Mouse (Mus musculus): ENCODE measurements around the gene 1700028P14Rik.
"Not testable (repeated sequence)": the region's sequence is repeated elsewhere in the genome, so short reads cannot be mapped to it uniquely, and the experiment has no call there.

Gene 1700028P14Rik

DNA sequence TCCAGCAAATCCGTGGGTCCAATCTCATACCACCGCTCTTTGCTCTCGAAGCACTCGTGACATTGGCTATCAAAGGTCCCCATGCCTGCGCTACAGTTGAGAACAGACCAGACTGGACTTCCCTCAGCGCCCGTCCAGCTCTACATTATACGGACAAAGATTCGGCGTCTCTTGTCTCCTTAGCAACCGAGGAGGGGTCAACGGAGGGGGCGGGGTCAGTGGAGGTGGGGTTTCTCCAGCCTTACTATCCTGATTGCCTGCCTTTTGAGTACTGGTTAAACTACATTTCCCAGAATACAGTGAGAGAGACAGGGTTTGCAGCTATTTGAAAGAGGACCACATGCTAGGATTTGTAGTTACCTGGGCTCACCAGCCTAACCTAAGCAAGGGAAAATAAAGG lies at the start of gene 1700028P14Rik:
Gene 1700028P14Rik (minus strand): TSS at position 169 of the 400 bp plus-strand sequence.
- peak; percentile 89 for DNase-seq

DNA sequence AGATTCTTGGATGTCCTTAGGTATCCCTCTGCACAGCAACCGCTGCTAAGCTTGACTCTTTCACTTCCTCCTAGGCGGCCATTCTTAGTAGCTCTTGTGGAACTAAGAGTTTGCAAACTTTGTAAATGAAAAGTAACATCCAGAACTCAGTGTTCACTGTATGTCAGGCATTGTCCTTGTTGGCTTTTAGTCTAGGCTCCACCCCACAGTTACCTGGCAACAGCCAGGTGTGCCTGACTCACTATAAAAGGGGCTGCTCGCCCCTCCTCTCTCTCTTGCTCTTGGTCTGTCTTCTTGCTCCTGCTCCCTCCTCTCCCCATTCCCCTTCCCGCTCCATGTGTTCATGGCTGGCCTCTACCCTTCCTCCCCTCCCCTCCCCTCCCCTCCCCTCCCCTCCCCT lies 46.5 kb upstream of the 1700028P14Rik start:
- no peak for DNase-seq

- DNase-seq: peak; percentile 48
These were observed 45.8 kb upstream of the 1700028P14Rik start for GRCm38 (mm10) chr19:23698366-23698765.

DNA sequence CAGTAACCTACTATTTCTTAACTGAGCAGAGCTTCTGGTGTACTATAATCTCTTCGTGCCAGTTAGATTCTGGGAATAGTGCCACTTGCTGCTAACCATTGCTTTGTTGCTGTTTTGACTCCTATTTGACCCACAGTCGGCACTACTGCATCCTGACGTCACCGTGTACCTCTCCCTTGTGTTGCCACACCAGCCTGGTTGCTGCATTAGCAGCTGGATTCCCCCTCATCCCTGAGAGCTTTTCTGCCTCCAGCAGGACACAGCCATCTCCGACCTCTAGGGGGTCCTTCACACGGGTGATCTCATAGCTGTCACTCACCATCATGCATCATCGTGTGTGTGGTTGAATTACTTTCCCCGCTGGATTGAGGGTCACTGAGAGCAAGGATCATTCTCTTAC lies 45.2 kb upstream of the 1700028P14Rik start:
- no peak for DNase-seq

DNA sequence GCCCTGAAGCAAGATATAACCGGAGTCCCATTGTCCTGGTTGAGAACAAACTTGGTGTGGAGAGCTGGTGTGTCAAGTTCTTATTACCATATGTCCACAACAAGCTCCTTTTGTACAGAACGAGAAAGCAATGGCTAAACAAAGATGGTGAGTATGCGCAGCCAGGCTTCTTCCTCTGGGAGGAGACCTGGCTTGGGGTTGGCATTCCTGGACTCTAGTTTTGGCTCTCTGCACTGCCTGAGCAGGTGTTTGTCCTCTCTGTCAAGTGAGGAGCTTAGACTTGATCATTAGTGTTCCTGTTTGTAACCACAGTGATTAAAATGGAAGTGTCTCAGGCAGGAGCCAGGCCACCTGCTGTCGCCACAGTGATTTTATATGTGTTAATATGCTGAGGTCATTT lies 41.7 kb upstream of the 1700028P14Rik start:
- DNase-seq: peak; percentile 16

DNA sequence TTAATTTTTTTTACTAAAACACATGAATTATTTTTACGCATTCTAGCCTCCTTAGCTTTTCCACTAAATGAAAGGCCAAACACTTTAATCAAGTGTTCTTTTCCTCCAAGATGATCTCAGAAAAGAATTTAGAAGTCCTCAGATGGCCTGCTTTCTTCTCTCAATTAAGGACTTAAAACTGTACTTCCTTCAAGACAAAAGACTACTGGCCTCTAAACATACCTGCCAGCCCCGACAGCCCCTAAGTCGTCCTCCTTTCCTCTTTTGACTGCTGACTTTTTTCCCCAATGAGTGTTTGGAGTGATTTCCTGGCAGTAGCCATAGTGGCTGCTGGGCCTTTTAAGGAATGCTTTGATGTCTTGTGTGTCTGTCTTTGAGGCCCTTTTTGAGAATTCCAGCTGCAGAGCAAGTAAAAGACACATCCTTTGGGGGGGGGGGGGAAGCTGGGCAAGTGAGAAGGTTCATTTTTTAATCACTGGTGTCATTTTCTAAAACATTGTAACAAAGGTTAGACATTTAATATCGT lies 35.9 kb upstream of the 1700028P14Rik start:
- DNase-seq: peak; percentile 11

- DNase-seq: peak; percentile 95
These were observed 34.8 kb upstream of the 1700028P14Rik start, which contains the start of gene Ptar1 for GRCm38 (mm10) chr19:23687296-23688021. Gene Ptar1 (plus strand): TSS chr19:23687429.

- DNase-seq: no peak
These were observed 34.3 kb upstream of the 1700028P14Rik start for GRCm38 (mm10) chr19:23686962-23687295.

DNA sequence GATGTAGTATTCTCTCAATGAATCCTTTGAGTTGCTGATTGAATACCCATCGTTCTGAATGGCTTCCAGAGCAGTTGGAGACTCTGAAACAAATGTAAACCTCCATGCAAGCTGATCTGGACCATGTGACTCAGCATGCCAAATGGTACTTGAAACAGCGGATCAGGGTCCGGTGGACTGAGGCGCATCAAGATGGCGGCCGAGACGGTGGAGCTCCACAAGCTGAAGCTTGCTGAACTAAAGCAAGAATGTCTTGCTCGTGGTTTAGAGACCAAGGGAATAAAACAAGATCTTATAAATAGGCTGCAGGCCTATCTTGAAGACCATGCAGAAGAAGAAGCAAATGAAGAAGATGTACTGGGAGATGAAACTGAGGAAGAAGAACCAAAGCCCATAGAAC lies 23.0 kb upstream of the 1700028P14Rik start:
- DNase-seq: not testable (repeated sequence)

GRCm38 (mm10) chr19:23673021-23673420 lies 20.4 kb upstream of the 1700028P14Rik start:
- DNase-seq: no peak

- DNase-seq: no peak
These were observed 15.6 kb upstream of the 1700028P14Rik start for GRCm38 (mm10) chr19:23668142-23668655.

DNA sequence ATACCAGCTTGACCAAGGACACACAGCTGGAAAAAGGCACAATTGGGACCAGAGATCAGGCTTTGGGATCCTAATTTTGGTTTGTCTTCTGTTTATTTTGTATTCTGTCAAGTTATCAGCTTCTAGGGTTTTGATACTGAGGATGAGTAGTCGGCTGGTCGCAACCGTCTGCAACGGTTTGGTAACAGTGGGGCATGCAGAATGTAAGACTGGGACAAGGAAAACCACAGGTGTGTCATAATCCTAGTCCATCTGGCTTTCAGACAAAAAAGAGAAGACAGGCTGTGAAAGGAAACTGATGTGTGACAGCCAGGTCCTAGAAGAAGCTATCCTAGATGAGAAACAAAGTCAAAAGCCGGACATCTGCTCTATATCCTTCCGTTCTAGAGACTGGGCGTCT lies 11.5 kb upstream of the 1700028P14Rik start:
- no peak for DNase-seq

DNA sequence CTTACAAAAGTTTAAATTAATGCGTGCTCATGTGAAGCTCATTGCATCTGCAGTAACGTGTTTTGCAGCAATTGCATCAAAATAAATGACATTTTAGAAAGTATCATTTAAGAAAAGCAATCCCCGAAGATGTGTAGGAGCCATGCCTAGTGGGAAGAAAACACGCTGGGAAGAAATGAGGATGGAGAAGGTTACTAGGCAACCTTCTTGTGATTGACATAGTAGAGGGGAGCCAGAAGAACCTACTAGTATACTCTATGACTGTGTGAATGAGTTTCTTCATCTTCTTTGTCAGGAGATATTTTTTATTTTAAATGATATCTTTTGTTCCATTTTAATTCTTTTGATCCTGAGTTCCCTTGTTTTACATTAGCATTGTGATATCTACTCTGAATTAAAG lies 5.7 kb upstream of the 1700028P14Rik start:
- DNase-seq: no peak

GRCm38 (mm10) chr19:23657261-23657932 lies 4.8 kb upstream of the 1700028P14Rik start:
- DNase-seq: no peak

GRCm38 (mm10) chr19:23653154-23653553 lies 542 bp upstream of the 1700028P14Rik start:
- no peak for DNase-seq

DNA sequence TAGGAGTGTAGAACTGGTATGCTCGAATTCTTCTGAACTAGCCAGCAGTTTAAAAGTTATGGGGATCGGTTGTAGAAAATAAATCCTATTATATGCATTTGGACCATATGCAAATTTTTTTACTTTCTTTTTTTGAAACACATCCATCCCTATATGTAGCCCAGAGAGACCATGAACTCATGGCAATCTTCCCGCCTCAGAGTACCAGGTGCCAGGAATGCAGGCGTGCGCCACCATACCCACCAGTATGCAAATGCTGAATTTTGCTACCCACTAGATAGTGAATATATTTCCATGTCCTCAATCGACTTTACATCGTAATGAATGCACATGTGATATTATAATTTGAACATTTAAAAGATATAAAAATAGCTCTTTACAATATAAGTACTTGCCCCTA lies 5.3 kb downstream of the 1700028P14Rik start:
- DNase-seq: no peak

GRCm38 (mm10) chr19:23645347-23645746 lies 7.3 kb downstream of the 1700028P14Rik start:
- no peak for DNase-seq

- no peak for DNase-seq
These were observed 8.8 kb downstream of the 1700028P14Rik start for GRCm38 (mm10) chr19:23643819-23644218.

DNA sequence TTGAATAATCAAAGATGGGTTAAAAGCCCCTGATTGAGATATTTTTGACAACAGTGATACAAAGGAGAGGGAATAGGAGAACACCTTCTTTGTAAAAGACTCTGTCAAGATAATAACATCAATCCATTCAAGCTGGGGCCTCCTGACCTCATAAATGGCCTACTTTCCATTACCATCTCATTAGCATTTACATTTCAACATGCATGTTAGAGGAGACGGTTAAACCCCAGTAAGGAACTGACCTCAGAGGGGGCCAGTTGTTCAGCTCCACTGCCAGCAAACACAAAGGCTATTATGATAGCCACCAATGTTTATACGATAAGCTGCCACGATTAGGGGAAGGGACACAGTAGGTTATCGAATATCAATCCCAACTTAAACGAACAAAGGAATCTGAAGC lies 15.8 kb downstream of the 1700028P14Rik start:
- no peak for DNase-seq

- DNase-seq: no peak
These were observed 20.8 kb downstream of the 1700028P14Rik start for GRCm38 (mm10) chr19:23631611-23632492.

DNA sequence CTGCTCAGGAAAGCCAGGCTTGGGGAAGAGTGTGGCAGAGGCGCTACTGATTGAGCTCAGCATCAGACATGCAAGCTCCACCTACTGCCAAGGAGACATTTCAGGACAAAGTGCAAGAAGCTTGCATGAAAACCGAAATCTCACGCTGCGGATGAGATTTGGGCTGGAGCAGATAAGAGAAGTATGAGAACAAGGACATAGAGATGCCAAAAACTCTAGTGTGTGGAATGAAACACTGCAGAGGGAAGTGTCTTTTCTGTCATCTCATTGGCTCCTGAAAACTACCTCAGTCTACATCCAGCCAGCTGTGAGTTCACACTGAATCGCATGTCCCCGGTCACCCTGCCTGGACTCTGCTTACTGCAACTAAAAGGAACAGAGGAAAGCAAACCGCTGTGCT lies 38.3 kb downstream of the 1700028P14Rik start:
- peak; percentile 19 for DNase-seq

GRCm38 (mm10) chr19:23609724-23610123 lies 42.9 kb downstream of the 1700028P14Rik start:
- no peak for DNase-seq

DNA sequence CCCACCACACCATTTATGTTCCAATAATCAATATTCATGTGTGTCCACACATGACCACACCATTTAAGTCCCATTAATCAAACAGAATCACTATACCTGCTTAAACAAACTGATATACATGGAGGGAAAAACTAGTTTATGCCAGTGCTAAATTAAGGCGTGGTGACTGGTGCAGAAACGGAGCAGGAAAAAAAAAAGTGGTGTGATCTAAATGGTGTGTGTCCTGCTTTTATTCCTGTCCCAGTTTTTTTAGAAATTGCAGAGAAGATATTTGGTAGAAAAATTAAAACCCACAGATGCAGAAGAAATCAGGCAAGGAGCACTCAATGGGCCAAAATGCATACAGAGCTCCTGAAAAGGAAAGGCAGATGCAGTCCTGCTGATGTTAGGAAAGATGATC lies 44.7 kb downstream of the 1700028P14Rik start:
- DNase-seq: no peak
